Mouse (Mus musculus): ENCODE measurements around the gene Pdpk1. TPM values are rescaled to one million over a fixed set of nuclear protein-coding genes. Genes with fewer than 3 reads are reported as not detected.
"Not testable (repeated sequence)": the region's sequence is repeated elsewhere in the genome, so short reads cannot be mapped to it uniquely, and the experiment has no call there.

Gene Pdpk1
- polyA plus RNA-seq, 1 experiment from 2014 or later: 64.4 TPM

DNA sequence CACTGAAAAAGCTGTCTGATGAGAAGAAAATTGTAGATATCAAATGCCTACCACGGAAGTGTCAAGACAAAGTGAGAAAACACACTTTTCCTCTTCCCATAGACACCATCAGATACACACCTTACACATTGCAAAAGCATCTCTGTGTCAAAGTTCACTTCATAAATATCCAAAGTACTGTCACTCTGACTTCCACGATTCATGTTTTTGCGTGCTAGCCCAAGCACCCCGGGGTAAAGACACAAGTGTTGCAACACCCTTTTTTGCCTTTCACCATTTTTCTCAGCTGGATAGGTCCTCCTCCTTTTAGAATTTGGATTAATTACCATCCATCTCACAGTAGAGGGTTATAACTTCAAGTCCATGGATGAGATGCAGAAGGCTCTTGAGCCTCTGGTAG is 10.8 kb downstream of the Pdpk1 start:
- no peak for ATAC-seq (ENCODE audit: low FRiP score, low read depth)
- Histone ChIP-seq H3K9me3 (no peaks in the 10 kb centered on the region), H3K9ac (peak overlapping the region; percentile 91; the same call in 1 of the 2 replicates), H3K27me3 (no peaks in the 10 kb centered on the region), H3K36me3 (no peaks in the 10 kb centered on the region), H3K27ac (replicated peaks) (no peak overlapping the region), H3K4me2 (peak overlapping the region; percentile 94), H3K4me3 (peak overlapping the region; percentile 90), H3K4me1 (replicated peaks) (peaks cover 42% of the 10 kb centered on the region)
- WGBS: 89% methylated on average over 4 of the region's 4 CpGs

DNA sequence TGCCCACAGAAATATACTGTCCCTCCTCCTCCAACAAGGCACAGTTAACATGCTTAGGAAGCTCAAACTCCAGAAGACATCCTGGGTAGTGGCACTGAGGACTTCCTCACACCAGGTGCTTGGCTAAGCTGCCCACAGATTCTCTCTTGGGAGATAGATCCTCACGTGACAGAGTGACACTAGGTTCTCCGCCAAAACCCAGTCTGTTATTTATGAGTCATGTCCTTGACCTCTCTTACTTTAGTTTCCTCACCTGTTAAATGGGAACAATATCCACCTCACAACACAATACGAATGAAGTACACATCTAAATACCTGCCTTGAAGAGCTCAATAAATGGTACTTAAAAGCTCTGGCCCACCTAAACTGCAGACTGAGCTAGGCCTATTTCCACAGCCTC is 11.5 kb downstream of the Pdpk1 start:
- Histone ChIP-seq H3K9ac (no peak overlapping the region), H3K9me3 (no peaks in the 10 kb centered on the region), H3K27ac (replicated peaks) (no peak overlapping the region), H3K4me1 (replicated peaks) (peaks cover 42% of the 10 kb centered on the region), H3K27me3 (no peaks in the 10 kb centered on the region), H3K4me3 (no peak overlapping the region), H3K4me2 (0 out of 2 replicates have a peak overlapping the region, but pooled peaks have one; percentile 94), H3K36me3 (no peaks in the 10 kb centered on the region)
- WGBS: 81% methylated on average over 3 of the region's 3 CpGs
- no peak for ATAC-seq (ENCODE audit: low FRiP score, low read depth)

DNA sequence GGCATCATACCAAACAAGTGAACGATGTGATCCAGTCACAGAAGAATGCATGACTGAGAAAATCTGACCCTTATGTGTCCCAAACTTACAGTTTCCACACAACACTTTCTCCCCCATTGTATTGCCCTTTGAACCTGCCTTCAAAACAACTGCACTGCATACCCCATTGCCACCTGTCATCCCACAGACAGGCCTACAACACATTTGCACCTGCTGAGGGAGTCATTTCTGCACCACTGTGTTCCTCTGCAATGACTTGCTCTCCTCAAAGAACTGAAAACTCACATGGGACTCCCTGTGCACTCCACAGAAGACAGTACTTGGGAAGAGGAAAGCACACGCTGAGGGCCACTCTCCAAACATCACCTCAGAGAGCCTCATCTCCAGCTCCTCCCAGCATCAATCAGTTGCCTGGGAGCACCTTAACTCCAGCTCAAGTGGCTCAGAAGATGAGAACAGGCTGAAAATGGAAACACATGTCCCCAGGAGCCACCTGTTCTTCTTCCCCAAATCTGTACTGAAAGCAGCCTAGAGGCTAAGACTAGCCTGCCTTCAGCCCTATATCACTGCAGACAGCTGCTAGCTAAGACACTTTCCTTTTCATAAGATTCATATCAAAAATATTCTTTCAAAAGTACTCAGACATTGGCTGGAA is 13.4 kb downstream of the Pdpk1 start:
- Histone ChIP-seq H3K27ac (replicated peaks) (no peak overlapping the region), H3K4me2 (no peak overlapping the region), H3K4me1 (replicated peaks) (peaks cover 36% of the 10 kb centered on the region), H3K27me3 (no peaks in the 10 kb centered on the region), H3K9me3 (no peaks in the 10 kb centered on the region), H3K4me3 (no peak overlapping the region), H3K36me3 (no peaks in the 10 kb centered on the region), H3K9ac (no peak overlapping the region)
- WGBS: 83% methylated on average over 2 of the region's 2 CpGs
- ATAC-seq (ENCODE audit: low FRiP score, low read depth): no peak

DNA sequence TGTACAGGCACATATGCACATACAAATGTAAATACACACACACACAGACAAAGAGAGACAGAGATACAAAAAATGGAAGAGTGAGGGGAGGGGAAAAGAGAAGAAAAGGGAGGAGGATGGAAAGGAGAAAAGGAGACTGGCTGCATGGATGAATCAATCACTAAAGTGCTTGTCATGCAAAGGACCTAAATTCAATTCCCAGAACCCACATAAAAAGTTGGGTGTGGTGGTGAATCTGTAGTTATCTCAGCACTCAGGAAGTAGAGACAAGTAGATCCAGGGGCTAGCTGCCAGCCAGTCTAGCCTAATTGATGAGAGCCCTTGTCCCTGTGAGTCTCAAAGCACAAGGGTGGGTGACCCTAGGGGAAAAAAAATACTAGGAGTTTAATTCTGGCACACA is 16.7 kb downstream of the Pdpk1 start:
- Histone ChIP-seq H3K27ac (replicated peaks) (no peak overlapping the region), H3K9ac (no peak overlapping the region), H3K4me3 (no peak overlapping the region), H3K4me2 (no peak overlapping the region), H3K27me3 (no peaks in the 10 kb centered on the region), H3K4me1 (replicated peaks) (peaks cover 15% of the 10 kb centered on the region), H3K36me3 (no peaks in the 10 kb centered on the region), H3K9me3 (no peaks in the 10 kb centered on the region)
- no peak for ATAC-seq (ENCODE audit: low FRiP score, low read depth)

DNA sequence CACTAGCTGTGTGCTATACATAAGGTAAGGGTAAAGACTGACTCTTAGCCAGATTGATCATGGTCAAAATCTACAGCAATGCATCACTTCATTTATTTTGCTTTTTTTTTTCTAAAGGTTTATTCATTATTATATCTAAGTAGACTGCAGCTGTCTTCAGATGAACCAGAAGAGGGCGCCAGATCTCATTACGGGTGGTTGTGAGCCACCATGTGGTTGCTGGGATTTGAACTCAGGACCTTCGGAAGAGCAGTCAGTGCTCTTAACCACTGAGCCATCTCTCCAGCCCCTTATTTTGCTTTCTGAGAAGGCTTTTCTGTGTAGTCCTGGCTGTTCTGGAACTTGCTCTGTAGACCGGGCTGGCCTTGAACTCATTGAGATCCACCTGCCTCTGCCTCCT is 17.8 kb downstream of the Pdpk1 start:
- not testable (repeated sequence) for H3K4me3 ChIP-seq; H3K9me3 ChIP-seq; H3K4me2 ChIP-seq; H3K9ac ChIP-seq; H3K27me3 ChIP-seq; H3K36me3 ChIP-seq; ATAC-seq (ENCODE audit: low FRiP score, low read depth); H3K27ac ChIP-seq (replicated peaks); H3K4me1 ChIP-seq (replicated peaks)
- 92% methylated on average over 4 of the region's 4 CpGs for WGBS

DNA sequence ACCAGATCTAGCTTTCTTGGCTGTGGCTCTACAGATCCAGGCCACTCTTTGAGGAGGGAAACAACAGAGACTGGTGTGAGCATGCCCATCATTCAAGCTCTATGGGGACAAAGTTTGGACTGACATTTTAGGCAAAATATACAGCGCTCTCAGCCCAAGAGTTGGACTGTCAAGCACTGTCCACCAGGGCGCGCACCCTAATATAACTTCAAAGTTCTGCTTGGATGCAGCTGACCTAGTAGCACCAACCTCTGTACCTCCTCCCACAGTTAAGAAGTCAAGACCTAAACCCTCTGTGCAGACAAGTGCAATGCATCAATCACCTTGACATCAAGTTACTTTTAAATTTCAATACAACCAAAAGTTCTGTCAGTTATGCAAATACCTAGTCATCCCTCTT is 19.2 kb downstream of the Pdpk1 start:
- WGBS: 88% methylated on average over 3 of the region's 3 CpGs
- Histone ChIP-seq H3K9me3 (no peaks in the 10 kb centered on the region), H3K36me3 (no peaks in the 10 kb centered on the region), H3K27me3 (no peaks in the 10 kb centered on the region), H3K4me2 (no peak overlapping the region), H3K27ac (replicated peaks) (no peak overlapping the region), H3K9ac (no peak overlapping the region), H3K4me1 (replicated peaks) (no peaks in the 10 kb centered on the region), H3K4me3 (no peak overlapping the region)
- ATAC-seq (ENCODE audit: low FRiP score, low read depth): no peak

DNA sequence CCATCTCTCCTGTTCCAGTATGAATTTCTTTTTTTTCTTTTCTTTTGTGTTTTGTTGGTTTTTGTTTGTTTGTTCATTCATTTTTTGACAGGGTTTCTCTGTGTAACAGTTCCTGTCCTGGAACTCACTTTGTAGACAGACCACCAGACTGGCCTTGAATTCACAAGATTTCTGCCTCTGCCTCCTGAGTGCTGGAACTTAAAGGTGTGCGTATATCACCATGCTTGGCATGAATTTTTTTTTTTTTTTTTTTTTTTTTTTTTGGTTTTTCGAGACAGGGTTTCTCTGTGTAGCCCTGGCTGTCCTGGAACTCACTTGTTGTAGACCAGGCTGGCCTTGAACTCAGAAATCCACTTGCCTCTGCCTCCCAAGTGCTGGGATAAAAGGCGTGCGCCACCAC is 21.5 kb downstream of the Pdpk1 start:
- H3K4me2 ChIP-seq; H3K4me3 ChIP-seq; H3K9me3 ChIP-seq; H3K36me3 ChIP-seq; H3K9ac ChIP-seq; H3K27ac ChIP-seq (replicated peaks); ATAC-seq (ENCODE audit: low FRiP score, low read depth); H3K4me1 ChIP-seq (replicated peaks); H3K27me3 ChIP-seq: not testable (repeated sequence)
- 87% methylated on average over 4 of the region's 4 CpGs for WGBS

DNA sequence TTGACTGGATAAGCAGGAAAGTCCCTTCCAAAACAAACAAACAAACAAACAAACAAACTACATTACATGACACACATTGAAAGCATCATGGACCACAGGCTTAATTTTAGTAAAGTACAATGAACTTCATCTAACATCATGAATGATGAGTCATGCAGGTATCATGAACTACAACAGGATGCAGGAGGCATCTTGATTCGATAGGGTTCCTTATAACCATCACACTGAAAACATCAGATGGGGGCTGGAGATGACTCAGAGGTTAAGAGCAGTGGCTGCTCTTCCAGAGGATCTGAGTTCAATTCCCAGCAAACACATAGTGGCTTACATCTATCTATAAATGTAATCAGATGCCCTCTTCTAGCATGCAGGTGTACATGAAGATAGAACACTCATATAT is 23.1 kb downstream of the Pdpk1 start:
- WGBS: 98% methylated on average over 1 of the region's 1 CpGs
- H3K27ac ChIP-seq (replicated peaks): no peak overlapping the region
- H3K4me2 ChIP-seq: no peak overlapping the region
- no peaks in the 10 kb centered on the region for H3K27me3 ChIP-seq
- no peak for ATAC-seq (ENCODE audit: low FRiP score, low read depth)
- no peaks in the 10 kb centered on the region for H3K36me3 ChIP-seq
- H3K4me1 ChIP-seq (replicated peaks): no peaks in the 10 kb centered on the region
- no peak overlapping the region for H3K4me3 ChIP-seq
- H3K9me3 ChIP-seq: no peaks in the 10 kb centered on the region
- H3K9ac ChIP-seq: no peak overlapping the region

DNA sequence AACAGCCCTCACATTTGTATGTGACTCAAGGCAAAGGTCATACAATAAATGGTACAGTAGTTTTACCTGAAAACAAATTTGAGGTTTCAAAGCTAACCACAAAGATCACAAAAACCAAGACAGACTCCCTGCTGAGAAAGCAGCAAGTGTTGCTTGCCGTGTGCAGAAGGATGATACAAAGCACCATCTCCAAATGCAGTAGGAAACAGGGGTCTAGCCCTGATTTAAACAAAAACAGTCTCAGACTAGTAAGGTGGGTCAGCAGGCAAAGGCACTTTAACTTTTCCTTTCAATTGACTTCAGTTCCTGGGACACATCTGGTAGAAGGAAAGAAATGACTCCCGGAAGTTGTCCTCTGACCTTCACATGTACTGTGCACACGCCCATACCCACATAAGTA is 23.9 kb downstream of the Pdpk1 start:
- Histone ChIP-seq H3K4me2 (no peak overlapping the region), H3K27ac (replicated peaks) (no peak overlapping the region), H3K36me3 (no peaks in the 10 kb centered on the region), H3K27me3 (no peaks in the 10 kb centered on the region), H3K4me3 (no peak overlapping the region), H3K4me1 (replicated peaks) (no peaks in the 10 kb centered on the region), H3K9me3 (no peaks in the 10 kb centered on the region), H3K9ac (no peak overlapping the region)
- 76% methylated on average over 3 of the region's 3 CpGs for WGBS
- ATAC-seq (ENCODE audit: low FRiP score, low read depth): no peak

DNA sequence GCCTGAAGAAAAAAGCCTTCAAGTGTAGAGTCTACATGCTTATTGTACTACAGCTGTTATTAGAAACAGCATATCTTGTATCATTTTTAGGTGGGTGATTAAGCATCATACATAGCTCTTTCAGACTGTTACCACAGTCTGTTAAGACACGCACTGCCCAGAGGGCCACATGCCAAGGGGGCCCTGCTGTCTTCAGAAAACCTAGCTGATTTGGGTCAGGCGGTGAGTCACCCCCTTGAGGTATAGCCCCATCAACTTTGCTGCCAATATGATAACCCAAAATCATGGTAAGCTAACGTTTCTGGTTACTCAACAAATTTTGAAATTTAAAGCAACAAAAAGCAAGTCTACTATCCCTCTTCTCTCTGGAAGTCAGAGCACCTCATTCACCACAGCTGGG is 31.3 kb downstream of the Pdpk1 start:
- no peaks in the 10 kb centered on the region for H3K36me3 ChIP-seq
- no peaks in the 10 kb centered on the region for H3K9me3 ChIP-seq
- no peak overlapping the region for H3K4me2 ChIP-seq
- no peaks in the 10 kb centered on the region for H3K27me3 ChIP-seq
- WGBS: 86% methylated on average over 3 of the region's 3 CpGs
- H3K27ac ChIP-seq (replicated peaks): no peak overlapping the region
- ATAC-seq (ENCODE audit: low FRiP score, low read depth): no peak
- H3K4me3 ChIP-seq: no peak overlapping the region
- H3K9ac ChIP-seq: no peak overlapping the region
- H3K4me1 ChIP-seq (replicated peaks): no peaks in the 10 kb centered on the region

DNA sequence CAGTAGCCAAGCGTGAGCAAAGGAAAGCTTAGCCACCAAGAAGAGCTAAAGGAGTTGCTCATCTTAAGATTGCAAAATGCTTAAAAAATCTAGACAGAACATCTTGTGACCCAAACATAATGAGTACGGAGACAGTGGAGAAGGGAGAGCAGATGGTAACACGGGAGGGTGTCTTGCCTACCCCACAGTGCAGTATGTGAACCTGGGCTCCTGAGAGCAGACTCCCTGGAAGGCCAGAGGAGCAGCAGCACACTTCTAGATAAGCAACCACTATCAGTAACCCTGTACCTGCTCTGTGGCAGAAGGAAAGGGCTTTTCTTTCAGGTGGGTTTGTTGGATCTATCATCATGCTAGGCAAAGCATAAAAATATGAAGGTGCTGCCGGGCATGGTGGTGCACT is 37.7 kb downstream of the Pdpk1 start:
- Histone ChIP-seq H3K9me3 (no peaks in the 10 kb centered on the region), H3K4me2 (no peak overlapping the region), H3K9ac (no peak overlapping the region), H3K27me3 (no peaks in the 10 kb centered on the region), H3K36me3 (peaks cover 5% of the 10 kb centered on the region; the same call in 1 of the 2 replicates), H3K27ac (replicated peaks) (no peak overlapping the region), H3K4me1 (replicated peaks) (no peaks in the 10 kb centered on the region), H3K4me3 (no peak overlapping the region)
- WGBS: 80% methylated on average over 4 of the region's 4 CpGs
- no peak for ATAC-seq (ENCODE audit: low FRiP score, low read depth)

DNA sequence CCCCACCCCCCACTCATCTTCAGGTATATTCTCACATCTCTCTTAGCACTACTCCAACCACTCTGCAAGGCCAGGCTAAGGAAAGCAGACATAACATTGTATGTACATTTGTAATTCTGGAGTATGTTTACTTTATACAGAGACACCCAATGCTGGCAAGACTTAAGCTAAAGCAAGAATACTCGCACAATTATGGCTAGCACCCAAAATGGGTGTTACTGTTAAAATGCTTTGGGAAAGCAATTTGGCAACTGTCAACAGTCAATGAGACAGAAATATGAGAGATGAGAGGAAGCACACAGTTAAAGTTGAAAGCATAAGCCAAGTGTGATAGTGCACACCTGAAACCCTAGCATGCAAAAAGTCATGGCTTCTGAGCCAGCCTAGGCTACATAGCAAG is 39.5 kb downstream of the Pdpk1 start:
- Histone ChIP-seq H3K9me3 (no peaks in the 10 kb centered on the region), H3K9ac (no peak overlapping the region), H3K4me3 (no peak overlapping the region), H3K36me3 (peaks cover 11% of the 10 kb centered on the region; the same call in 1 of the 2 replicates), H3K27me3 (no peaks in the 10 kb centered on the region), H3K4me1 (replicated peaks) (no peaks in the 10 kb centered on the region), H3K27ac (replicated peaks) (no peak overlapping the region), H3K4me2 (no peak overlapping the region)
- WGBS: 95% methylated on average over 1 of the region's 1 CpGs
- ATAC-seq (ENCODE audit: low FRiP score, low read depth): no peak

DNA sequence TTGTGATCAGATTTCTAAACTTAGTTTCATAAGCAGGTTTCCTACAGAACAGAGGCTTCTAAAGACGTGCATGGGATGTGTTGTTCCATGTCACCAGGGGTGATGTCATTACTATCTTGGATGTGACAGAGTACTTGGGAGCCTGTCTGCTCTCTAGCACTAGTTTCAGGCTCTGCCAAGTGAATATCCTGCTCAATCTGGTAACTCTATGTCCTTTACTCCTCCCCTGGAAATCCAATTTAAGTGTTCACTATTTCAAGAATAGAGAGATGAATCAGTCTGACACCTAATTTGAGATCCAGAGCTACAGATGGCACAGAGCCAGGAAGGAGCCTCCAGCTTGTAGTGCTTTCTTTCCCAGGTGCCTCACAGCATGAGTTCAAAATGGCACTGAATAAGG is 41.8 kb downstream of the Pdpk1 start:
- Histone ChIP-seq H3K4me1 (replicated peaks) (no peaks in the 10 kb centered on the region), H3K27ac (replicated peaks) (no peak overlapping the region), H3K9ac (no peak overlapping the region), H3K4me2 (no peak overlapping the region), H3K27me3 (no peaks in the 10 kb centered on the region), H3K4me3 (no peak overlapping the region), H3K9me3 (no peaks in the 10 kb centered on the region), H3K36me3 (peaks cover 26% of the 10 kb centered on the region)
- 70% methylated on average over 1 of the region's 1 CpGs for WGBS
- no peak for ATAC-seq (ENCODE audit: low FRiP score, low read depth)

Data from hindbrain, embryonic 15.5 days (tissue).